1 mouse cellular context compared by ENCODE assay signal in the genomic region with DNA sequence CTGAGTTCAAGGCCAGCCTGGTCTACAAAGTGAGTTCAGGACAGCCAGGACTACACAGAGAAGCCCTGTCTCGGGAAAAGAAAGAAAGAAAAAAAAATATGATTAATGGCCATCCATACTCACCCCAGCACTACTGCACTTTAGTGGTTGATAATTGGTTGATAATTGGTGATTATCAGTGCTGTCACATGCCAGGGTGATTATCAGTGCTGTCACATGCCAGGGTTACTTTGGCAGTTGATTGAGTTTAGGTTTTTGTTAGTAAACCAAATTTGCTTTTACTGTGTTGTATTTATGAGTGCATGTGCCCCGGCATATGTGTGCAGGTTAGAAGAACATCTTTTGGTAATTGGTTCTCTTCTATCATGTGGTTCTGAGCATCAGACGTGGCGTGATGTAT.
TF ChIP-seq lines count a peak whose summit lies in the region.

No protein-coding gene starts in this region.

TF ChIP-seq in MEL, 35 proteins besides CTCF, POLR2A, EP300 and RAD21 (continued from another document):
- TF ChIP-seq HCFC1 (IDR thresholded peaks at IDR 0.05; ENCODE audit: low read depth, low read length) (no peak), KAT2A (conservative IDR thresholded peaks at IDR 0.05; ENCODE audit: low read depth, low read length) (no peak)
TF ChIP-seq in MEL: peak in this region for 6.
